Mouse (Mus musculus) small intestine, adult 2 months (tissue): ENCODE measurements around the gene Igsf9.

Source experiments
- CTCF ChIP-seq: fragments of 200-500 bp; IDR thresholded peaks from 2 replicates; pipeline ENCODE4 v1.5.1; 2012; ENCODE audit warnings: low read depth, mild to moderate bottlenecking, control low read depth, inconsistent platforms, low read length, moderate library complexity, mixed read lengths; ENCODE audit not compliant: insufficient replicate concordance, insufficient read length; ENCODE audit errors: extremely low read depth
- POLR2A ChIP-seq: fragments of 200-500 bp; IDR thresholded peaks from 2 replicates; pipeline ENCODE4 v1.6.1; 2012; ENCODE audit warnings: low read depth, mild to moderate bottlenecking, control low read depth, inconsistent platforms, low read length, moderate library complexity

- no peak for TF ChIP-seq CTCF
- no peak for TF ChIP-seq POLR2A
These were observed 58.8 kb downstream of the Igsf9 start for GRCm38 (mm10) chr1:172540283-172540820.
